ENCODE assay signal across 28 mouse cellular contexts in the genomic region with DNA sequence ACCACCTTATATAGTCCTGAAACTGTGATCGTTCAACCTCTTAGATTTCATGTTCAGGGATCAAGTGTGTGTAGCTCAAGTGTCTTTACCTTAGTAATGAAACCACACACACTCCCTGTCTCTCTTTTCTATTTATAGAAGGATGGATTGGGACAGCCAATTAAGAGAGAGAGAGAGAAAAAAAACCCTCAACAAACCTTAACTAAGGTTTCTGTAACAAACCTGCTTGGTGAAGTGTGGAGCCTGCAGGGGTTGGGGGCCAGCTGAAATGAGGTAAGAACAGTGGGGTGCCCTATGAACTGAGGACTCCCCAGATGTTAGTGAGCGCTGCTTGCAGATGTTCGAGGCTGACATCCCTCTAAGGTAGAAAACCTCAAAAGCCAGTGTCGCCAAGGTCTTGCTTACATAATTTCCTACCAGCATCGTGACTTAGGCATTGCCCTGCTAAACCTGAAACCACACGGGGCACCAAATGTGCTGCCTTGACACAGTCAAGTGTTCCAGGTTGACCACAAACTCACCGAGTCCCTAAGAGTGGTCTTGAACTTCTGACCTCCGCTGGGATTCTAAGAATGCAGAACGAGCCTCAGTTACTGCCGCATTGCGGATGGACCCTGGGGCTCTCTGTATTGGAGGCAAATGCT. TPM values are rescaled to one million over a fixed set of nuclear protein-coding genes. Genes with fewer than 3 reads are reported as not detected.
A peak's percentile ranks its signal among the peaks of the same experiment; 100 is the strongest.
DNase-seq lines count a peak whose midpoint lies in the region; ATAC-seq and TF ChIP-seq lines count a peak whose summit lies in the region.
"Had no signal": no experiment of that assay in that cellular context is flagged by ENCODE, and none has a peak within 500 bp of the region (broad histone marks: within the 10 kb centered on the region; RNA-seq: fewer than 3 reads in every experiment).

TSS of gene Ocm (minus strand) at position 51 of the 644 bp plus-strand sequence.

- H3K4me3 ChIP-seq in CH12.LX (replicated peaks in 1 of 3; ENCODE audit: low read depth in 2 of 3, low read length in 2 of 3, poor library complexity in 1 of 3) = no peak within 1 kb of the TSS
- H3K4me3 ChIP-seq in small intestine, adult 2 months (ENCODE audit: low read depth, low read length) = no peak within 1 kb of the TSS
- H3K4me3 ChIP-seq: embryonic facial prominence, embryonic 15.5 days; erythroblast, embryonic 14.5 days; forebrain, embryonic 15.5 days; heart, embryonic 10.5 days; hindbrain, embryonic 10.5 days had no signal

- DNase-seq in 416B (ENCODE audit: low read depth) = peak; percentile 32
- DNase-seq in CH12.LX (ENCODE audit: extremely low read depth) = no peak
- no peak for DNase-seq in MN1 (ENCODE audit: low spot score)
- DNase-seq in thymus, adult 18-20 months = no peak
- DNase-seq: adrenal gland, adult 8-10 months; adrenal gland, postnatal 36 days; B cell, adult 2 months; cerebellum, adult 2 months; cerebellum, postnatal 10 days; embryo, embryonic 11 days; gastrocnemius, postnatal 36 days; heart, adult 18-20 months; heart, postnatal 10 days had no signal

- dilution Hi-C loops in CH12.LX (cut with MboI; ENCODE audit: extremely low pct_ligation_motif_present, extremely low pct_unique_long_range_greater_than_20kb, low sequenced_read_pairs) = no loop called here

- TF ChIP-seq POLR2A in CH12.LX (IDR thresholded peaks at IDR 0.05; ENCODE audit: low read depth, low read length) = no peak
- TF ChIP-seq POLR2A in small intestine, adult 2 months (IDR thresholded peaks at IDR 0.05; ENCODE audit: low read depth, low read length) = no peak

- no peak within 1 kb of the TSS for H3K27ac ChIP-seq in CH12.LX (ENCODE audit: insufficient read depth, low read depth)
- H3K27ac ChIP-seq in small intestine, adult 2 months (ENCODE audit: insufficient read depth, low read depth, low read length) = no peak within 1 kb of the TSS
- H3K27ac ChIP-seq: embryonic facial prominence, embryonic 15.5 days; forebrain, embryonic 15.5 days; heart, embryonic 10.5 days; hindbrain, embryonic 10.5 days; hindbrain, embryonic 14.5 days had no signal

- no peak within 1 kb of the TSS for H3K9ac ChIP-seq in CH12.LX (ENCODE audit: insufficient read depth, low read depth)
- H3K9ac ChIP-seq: embryonic facial prominence, embryonic 15.5 days; forebrain, embryonic 15.5 days; hindbrain, embryonic 14.5 days had no signal

- peak in 1 of 2 experiments; percentile 25; a peak in 2 of 4 replicates for TF ChIP-seq CTCF in CH12.LX (conservative IDR thresholded peaks at IDR 0.05 in 1 of 2, IDR thresholded peaks at IDR 0.05 in 1 of 2; ENCODE audit: low read depth in 2 of 2, low read length in 2 of 2)
- no peak for TF ChIP-seq CTCF in small intestine, adult 2 months (IDR thresholded peaks at IDR 0.05; ENCODE audit: extremely low read depth, insufficient read length, insufficient replicate concordance, low read depth, low read length)

- 65% methylated on average over 11 of the region's 11 CpGs for WGBS in small intestine, adult 2 months

- in situ Hi-C loops in CH12.LX (cut with MboI; ENCODE audit: low pct_ligation_motif_present, low pct_unique_long_range_greater_than_20kb, low sequenced_read_pairs) = loop anchor here (25.0 kb wide), 1 partner anchor 711 kb away; no protein-coding TSS in a partner anchor

- peak; percentile 22 to 53; a peak in 1 of 4 replicates for ATAC-seq in hematopoietic stem cell, adult 5-6 weeks (replicated peaks in 1 of 2; ENCODE audit: insufficient read depth in 1 of 2, low FRiP score in 2 of 2, low TSS enrichment in 1 of 2, low read depth in 1 of 2, poor library complexity in 2 of 2, severe bottlenecking in 2 of 2)
- ATAC-seq: CD4-positive, CD25-positive, alpha-beta regulatory T cell, adult 4 months; forebrain, embryonic 15.5 days; Patski had no signal

- H3K4me1 ChIP-seq in CH12.LX (ENCODE audit: control insufficient read depth in 1 of 2, insufficient read depth in 2 of 2) = peaks cover 0 to 6% of the 10 kb centered on the region in 2 experiments; a peak in 2 of 4 replicates
- no peaks in the 10 kb centered on the region for H3K4me1 ChIP-seq in small intestine, adult 2 months (ENCODE audit: control insufficient read depth, insufficient read depth, insufficient read length, low read length)
- H3K4me1 ChIP-seq: embryonic facial prominence, embryonic 15.5 days; forebrain, embryonic 15.5 days; hindbrain, embryonic 10.5 days had no signal

- H3K4me2 ChIP-seq in CH12.LX (ENCODE audit: insufficient read depth, low read depth, poor library complexity, severe bottlenecking) = peak within 1 kb of the TSS; percentile 42
- H3K4me2 ChIP-seq: embryonic facial prominence, embryonic 15.5 days; forebrain, embryonic 15.5 days; hindbrain, embryonic 14.5 days had no signal

- peaks cover 34% of the 10 kb centered on the region for H3K27me3 ChIP-seq in CH12.LX (replicated peaks)
- H3K27me3 ChIP-seq in small intestine, adult 2 months (ENCODE audit: control insufficient read depth, insufficient read depth, low read length) = no peaks in the 10 kb centered on the region
- H3K27me3 ChIP-seq: embryonic facial prominence, embryonic 15.5 days; forebrain, embryonic 15.5 days had no signal

- TF ChIP-seq RAD21 in CH12.LX (IDR thresholded peaks at IDR 0.05; ENCODE audit: low read depth, low read length) = no peak

- H3K79me2 ChIP-seq in CH12.LX (replicated peaks; ENCODE audit: control insufficient read depth, extremely low read depth, insufficient read depth, poor library complexity, severe bottlenecking) = no peaks in the 10 kb centered on the region

- no peaks in the 10 kb centered on the region for H3K36me3 ChIP-seq in CH12.LX (replicated peaks in 1 of 2; ENCODE audit: control insufficient read depth in 1 of 2, insufficient read depth in 1 of 2, low read length in 1 of 2)
- H3K36me3 ChIP-seq in small intestine, adult 2 months (ENCODE audit: control insufficient read depth, insufficient read depth, low read length) = no peaks in the 10 kb centered on the region
- H3K36me3 ChIP-seq: embryonic facial prominence, embryonic 15.5 days; forebrain, embryonic 15.5 days; heart, embryonic 10.5 days; hindbrain, embryonic 10.5 days had no signal

- TF ChIP-seq EP300 in CH12.LX (IDR thresholded peaks at IDR 0.05; ENCODE audit: low read length) = peak; percentile 17; the same call in 1 of the 2 replicates

- no peaks in the 10 kb centered on the region for H3K9me3 ChIP-seq in CH12.LX (replicated peaks; ENCODE audit: low read length)
- H3K9me3 ChIP-seq: embryonic facial prominence, embryonic 15.5 days; forebrain, embryonic 15.5 days; heart, embryonic 10.5 days; hindbrain, embryonic 10.5 days had no signal

TF ChIP-seq in CH12.LX, 34 proteins besides CTCF, POLR2A, EP300 and RAD21:
- peak; percentile 81 for TF ChIP-seq IRF4 (IDR thresholded peaks at IDR 0.05; ENCODE audit: low read depth, low read length)
- no peak for TF ChIP-seq SIN3A (IDR thresholded peaks at IDR 0.05; ENCODE audit: low read length)
- TF ChIP-seq MAZ (IDR thresholded peaks at IDR 0.05; ENCODE audit: low read depth, low read length) = no peak
- TF ChIP-seq TBP (conservative IDR thresholded peaks at IDR 0.05; ENCODE audit: low read depth, low read length) = no peak
- TF ChIP-seq CHD2 (IDR thresholded peaks at IDR 0.05; ENCODE audit: low read length) = no peak
- TF ChIP-seq ZMIZ1 (IDR thresholded peaks at IDR 0.05; ENCODE audit: low read depth, low read length) = no peak
- no peak for TF ChIP-seq ZC3H11A (IDR thresholded peaks at IDR 0.05; ENCODE audit: low read depth, low read length)
- no peak for TF ChIP-seq MEF2A (IDR thresholded peaks at IDR 0.05; ENCODE audit: borderline replicate concordance, low read depth, low read length)
- TF ChIP-seq MYC (IDR thresholded peaks at IDR 0.05; ENCODE audit: low read depth, low read length) = no peak
- peak; percentile 72 for TF ChIP-seq BHLHE40 (IDR thresholded peaks at IDR 0.05; ENCODE audit: low read depth, low read length)
- TF ChIP-seq ZNF384 (IDR thresholded peaks at IDR 0.05; ENCODE audit: low read depth, low read length) = no peak
- TF ChIP-seq E2F4 (IDR thresholded peaks at IDR 0.05; ENCODE audit: insufficient replicate concordance, low read depth, low read length) = no peak
- peak; percentile 51 for TF ChIP-seq ETS1 (conservative IDR thresholded peaks at IDR 0.05; ENCODE audit: low read depth, low read length)
- no peak for TF ChIP-seq RCOR1 (conservative IDR thresholded peaks at IDR 0.05; ENCODE audit: low read depth, low read length)
- no peak for TF ChIP-seq PAX5 (IDR thresholded peaks at IDR 0.05; ENCODE audit: low read length)
- no peak for TF ChIP-seq CHD1 (IDR thresholded peaks at IDR 0.05; ENCODE audit: low read depth, low read length)
- TF ChIP-seq MAFK (IDR thresholded peaks at IDR 0.05; ENCODE audit: insufficient replicate concordance, low read length) = 0 out of 2 replicates have a peak, but pooled peaks have one; percentile 34

RNA-seq across cellular contexts. Expression of gene Ocm, which starts in this region (rescaled TPM):
- total RNA-seq in CH12.LX (2012; rRNA removed) (not detected in 2 replicates), CH12.LX (2014; rRNA removed) (not detected in 2 replicates)
- polyA plus RNA-seq in CH12.LX (2012; ENCODE audit: insufficient read length, low read depth) = not detected in 2 replicates
- total RNA-seq in hematopoietic stem cell, adult 5-6 weeks (2017) = not detected in 2 replicates
- 1.0 and 10.3 TPM in 2 replicates for polyA plus RNA-seq in small intestine, adult 2 months (2012; rRNA removed)
- total RNA-seq: adrenal gland, adult 8-10 months; adrenal gland, postnatal 36 days; gastrocnemius, adult 8-10 months; gastrocnemius, postnatal 36 days; heart, adult 18-20 months; heart, postnatal 10 days; MEL had no signal
- polyA plus RNA-seq: CD4-positive, CD25-positive, alpha-beta regulatory T cell, adult 4 months; cerebellum, adult 2 months; embryonic facial prominence, embryonic 11.5 days; erythroblast, embryonic 14.5 days; forebrain, embryonic 11.5 days; forebrain, embryonic 15.5 days; heart, embryonic 14.5 days; hindbrain, embryonic 10.5 days; hindbrain, embryonic 14.5 days; Patski had no signal

Comparison
In these comparisons a context has a peak if more than half of its experiments do, and no peak if none do; other contexts are left out.
1. Peak in ATAC-seq in hematopoietic stem cell, adult 5-6 weeks; RNA of the gene not detected or under 1 TPM.